Mouse (Mus musculus) embryonic facial prominence, embryonic 14.5 days (tissue): ENCODE data around the gene Nceh1. TPM values are rescaled to one million over a fixed set of nuclear protein-coding genes. Genes with fewer than 3 reads are reported as not detected.

Source experiments
- ATAC-seq: fragments of 200-750 bp; cut with Nextera tagmentation; 2 replicates; pipeline ENCODE4 v1.8.0; 2017; ENCODE audit warnings: low read depth, moderate number of reproducible peaks, moderate TSS enrichment
- DNase-seq: peaks from one replicate; pipeline ENCODE4 v3.0.0-alpha.2; 2015; ENCODE audit warnings: low spot score
- H3K27ac ChIP-seq: fragments of 300-500 bp; sonication (generic); replicated peaks from 2 replicates; pipeline ENCODE4 v1.5.1; 2014; ENCODE audit warnings: low read depth, mild to moderate bottlenecking, low read length, moderate library complexity
- H3K27me3 ChIP-seq: fragments of 300-500 bp; sonication (generic); replicated peaks from 2 replicates; pipeline ENCODE4 v1.6.1; 2014; ENCODE audit warnings: low read length; ENCODE audit not compliant: control insufficient read depth, insufficient read depth
- H3K36me3 ChIP-seq: fragments of 300-500 bp; sonication (generic); 2 replicates; pipeline ENCODE4 v1.6.1; 2014; ENCODE audit warnings: low read length, mixed read lengths; ENCODE audit not compliant: control insufficient read depth, insufficient read depth
- H3K4me1 ChIP-seq: fragments of 300-500 bp; sonication (generic); 2 replicates; pipeline ENCODE4 v1.6.1; 2014; ENCODE audit warnings: antibody characterized with exemption, low read length; ENCODE audit not compliant: control insufficient read depth, insufficient read depth
- H3K4me2 ChIP-seq: fragments of 300-500 bp; sonication (generic); 2 replicates; pipeline ENCODE4 v1.6.1; 2014; ENCODE audit warnings: low read depth, mild to moderate bottlenecking, low read length, moderate library complexity, mixed read lengths
- H3K4me3 ChIP-seq: fragments of 300-500 bp; sonication (generic); 2 replicates; pipeline ENCODE4 v1.5.1; 2014; ENCODE audit warnings: low read depth, mild to moderate bottlenecking, low read length
- H3K9ac ChIP-seq: fragments of 300-500 bp; sonication (generic); 2 replicates; pipeline ENCODE4 v1.6.1; 2014; ENCODE audit warnings: low read depth, mild to moderate bottlenecking, low read length, moderate library complexity, mixed read lengths
- H3K9me3 ChIP-seq: fragments of 300-500 bp; sonication (generic); 2 replicates; pipeline ENCODE4 v1.6.1; 2016; ENCODE audit warnings: low read length; ENCODE audit not compliant: control insufficient read depth
- WGBS: fragments of 180-500 bp; shearing (Covaris S2); extraction: QIAGEN DNeasy Blood & Tissue Kit; methylation state at CpG from one replicate; pipeline ENCODE4 v1.1.7; 2014; 5-methylcytosine and 5-hydroxymethylcytosine counted together
- polyA plus RNA-seq: library from polyadenylated mRNA; unstranded; fragments of >200 nt; fragmentation: Nextera tagmentation; extraction: Ambion mirVana; gene quantifications from 2 replicates; pipeline ENCODE4 v1.2.1, GENCODE M21; 2014

Gene Nceh1
- polyA plus RNA-seq, 1 experiment from 2014 or later = 6.8 TPM

- H3K9me3 ChIP-seq = no peaks in the 10 kb centered on the region
- H3K4me1 ChIP-seq = no peaks in the 10 kb centered on the region
- H3K4me3 ChIP-seq = peak overlapping the region; percentile 69
- ATAC-seq = no peak
- H3K36me3 ChIP-seq = no peaks in the 10 kb centered on the region
- H3K4me2 ChIP-seq = peak overlapping the region; percentile 99
- peak overlapping the region; percentile 73 for H3K9ac ChIP-seq
- H3K27ac ChIP-seq = no peak overlapping the region
- H3K27me3 ChIP-seq = no peaks in the 10 kb centered on the region; the same call in 1 of the 2 replicates
- 10% methylated on average over 19 of the region's 19 CpGs for WGBS
- DNase-seq = no peak
Observed at GRCm38 (mm10) chr3:27183601-27184175, 923 bp downstream of the Nceh1 start.

DNA sequence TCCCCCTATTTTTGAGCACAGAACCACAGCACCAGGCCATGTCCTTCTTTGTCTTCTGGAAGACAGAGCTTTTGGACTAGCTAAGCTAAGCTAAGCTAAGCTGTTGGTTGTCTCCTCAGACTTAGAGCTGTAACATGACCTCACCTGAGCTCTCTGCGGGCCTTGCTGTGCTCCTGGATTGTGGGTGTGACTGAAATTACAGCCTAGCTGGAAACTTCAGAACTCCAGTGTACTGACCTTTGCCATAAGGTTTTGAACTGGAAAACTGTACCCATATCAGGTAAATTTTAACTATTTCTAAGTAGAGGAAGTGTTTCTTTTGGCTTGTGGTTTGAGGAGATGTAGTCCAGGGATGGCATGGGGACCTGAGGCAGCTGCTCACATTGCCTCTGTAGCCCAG is 5.6 kb downstream of the Nceh1 start:
- no peaks in the 10 kb centered on the region for H3K4me1 ChIP-seq
- DNase-seq (peak; percentile 22), ATAC-seq (no peak)

GRCm38 (mm10) chr3:27189320-27190261 is 6.8 kb downstream of the Nceh1 start:
- Histone ChIP-seq H3K4me1 (no peaks in the 10 kb centered on the region), H3K9ac (no peak overlapping the region), H3K27ac (no peak overlapping the region; the same call in 1 of the 2 replicates), H3K27me3 (no peaks in the 10 kb centered on the region), H3K4me3 (no peak overlapping the region), H3K9me3 (no peaks in the 10 kb centered on the region), H3K4me2 (no peak overlapping the region), H3K36me3 (no peaks in the 10 kb centered on the region)
- peak; percentile 47; the same call in 1 of the 2 replicates for ATAC-seq
- WGBS = 62% methylated on average over 14 of the region's 14 CpGs
- peak; percentile 87 for DNase-seq

More for the DNA sequence above, 5.6 kb downstream of the Nceh1 start:
- Histone ChIP-seq H3K4me3 (no peak overlapping the region), H3K36me3 (no peaks in the 10 kb centered on the region), H3K4me2 (no peak overlapping the region), H3K27ac (no peak overlapping the region), H3K27me3 (no peaks in the 10 kb centered on the region), H3K9me3 (no peaks in the 10 kb centered on the region), H3K9ac (no peak overlapping the region)
- 37% methylated on average over 1 of the region's 1 CpGs for WGBS

GRCm38 (mm10) chr3:27190865-27191264 is 8.1 kb downstream of the Nceh1 start:
- Histone ChIP-seq H3K4me1 (no peaks in the 10 kb centered on the region), H3K4me3 (no peak overlapping the region), H3K9ac (no peak overlapping the region), H3K9me3 (no peaks in the 10 kb centered on the region), H3K27ac (no peak overlapping the region), H3K27me3 (no peaks in the 10 kb centered on the region), H3K36me3 (no peaks in the 10 kb centered on the region), H3K4me2 (no peak overlapping the region)
- DNase-seq = no peak
- ATAC-seq = no peak
- WGBS = 88% methylated on average over 4 of the region's 4 CpGs

DNA sequence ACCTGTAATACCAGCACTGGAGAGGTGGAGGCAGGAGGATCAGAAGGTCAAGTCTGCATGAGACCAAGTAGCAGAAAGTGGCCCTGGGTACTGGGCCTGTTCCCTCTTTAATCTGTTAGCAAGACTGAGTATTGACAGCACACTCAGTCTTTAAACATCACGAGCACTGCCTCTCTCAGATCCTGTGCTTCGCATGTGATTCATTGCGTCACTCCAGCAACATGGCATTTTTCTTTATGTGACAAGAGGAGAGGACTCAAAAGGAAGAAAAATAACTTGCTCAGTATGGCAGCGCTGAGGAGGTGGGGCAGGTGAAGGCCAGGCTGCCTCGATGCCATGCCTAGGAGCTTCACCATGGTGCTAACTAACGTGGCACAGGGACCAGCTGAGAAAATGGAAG is 9.1 kb downstream of the Nceh1 start:
- WGBS = 87% methylated on average over 6 of the region's 6 CpGs
- no peaks in the 10 kb centered on the region for H3K36me3 ChIP-seq
- H3K27ac ChIP-seq = no peak overlapping the region
- ATAC-seq = no peak
- no peak overlapping the region for H3K4me3 ChIP-seq
- no peaks in the 10 kb centered on the region for H3K4me1 ChIP-seq
- no peaks in the 10 kb centered on the region for H3K27me3 ChIP-seq
- H3K9me3 ChIP-seq = no peaks in the 10 kb centered on the region
- DNase-seq = no peak
- no peak overlapping the region for H3K4me2 ChIP-seq
- H3K9ac ChIP-seq = no peak overlapping the region

DNA sequence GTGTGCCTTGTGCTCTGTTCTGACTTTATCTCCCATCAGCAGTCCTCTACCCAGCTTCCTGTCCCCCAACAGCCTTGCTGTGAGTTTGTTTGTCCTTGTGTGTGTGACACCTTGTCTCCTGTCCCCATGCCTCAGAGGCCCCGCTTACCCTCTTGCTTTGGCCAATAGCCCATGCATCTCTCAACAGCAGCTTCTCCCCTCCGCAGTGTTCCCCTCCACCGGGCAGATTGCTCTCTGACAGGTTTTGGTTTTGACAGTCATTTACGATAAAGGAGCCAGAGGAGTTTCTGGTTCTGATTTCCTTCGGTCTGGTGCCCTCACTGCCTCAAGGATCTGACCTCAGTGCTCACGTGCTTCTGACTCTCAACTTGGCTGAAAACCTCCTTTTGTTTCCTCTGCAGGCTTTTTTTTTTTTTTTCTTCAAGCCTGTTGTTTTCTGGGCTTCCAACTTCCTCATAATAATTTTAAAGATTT is 11.1 kb downstream of the Nceh1 start:
- no peaks in the 10 kb centered on the region for H3K4me1 ChIP-seq
- H3K9ac ChIP-seq = no peak overlapping the region
- H3K27me3 ChIP-seq = no peaks in the 10 kb centered on the region
- no peaks in the 10 kb centered on the region for H3K36me3 ChIP-seq
- H3K4me3 ChIP-seq = no peak overlapping the region
- H3K9me3 ChIP-seq = no peaks in the 10 kb centered on the region
- no peak overlapping the region; the same call in 1 of the 2 replicates for H3K27ac ChIP-seq
- no peak overlapping the region for H3K4me2 ChIP-seq
- ATAC-seq (no peak), DNase-seq (peak; percentile 24)
- 40% methylated on average over 6 of the region's 6 CpGs for WGBS

- Histone ChIP-seq H3K9ac (no peak overlapping the region), H3K4me2 (no peak overlapping the region), H3K36me3 (no peaks in the 10 kb centered on the region), H3K9me3 (no peaks in the 10 kb centered on the region), H3K27ac (no peak overlapping the region), H3K27me3 (no peaks in the 10 kb centered on the region), H3K4me1 (no peaks in the 10 kb centered on the region), H3K4me3 (no peak overlapping the region)
- 77% methylated on average over 4 of the region's 4 CpGs for WGBS
- ATAC-seq (no peak), DNase-seq (no peak)
Observed at GRCm38 (mm10) chr3:27195153-27195552, 12.4 kb downstream of the Nceh1 start.

- ATAC-seq = no peak
- WGBS = 89% methylated on average over 8 of the region's 8 CpGs
- H3K9ac ChIP-seq = no peak overlapping the region
Observed at GRCm38 (mm10) chr3:27195573-27196227, 12.9 kb downstream of the Nceh1 start.

More at GRCm38 (mm10) chr3:27195573-27196227, 12.9 kb downstream of the Nceh1 start:
- H3K36me3 ChIP-seq = no peaks in the 10 kb centered on the region
- no peaks in the 10 kb centered on the region for H3K9me3 ChIP-seq
- no peak overlapping the region for H3K4me2 ChIP-seq
- no peaks in the 10 kb centered on the region for H3K4me1 ChIP-seq
- no peak for DNase-seq
- H3K4me3 ChIP-seq = no peak overlapping the region
- H3K27ac ChIP-seq = no peak overlapping the region
- H3K27me3 ChIP-seq = no peaks in the 10 kb centered on the region
